Mouse (Mus musculus): ENCODE measurements around the gene Nell1.

DNA sequence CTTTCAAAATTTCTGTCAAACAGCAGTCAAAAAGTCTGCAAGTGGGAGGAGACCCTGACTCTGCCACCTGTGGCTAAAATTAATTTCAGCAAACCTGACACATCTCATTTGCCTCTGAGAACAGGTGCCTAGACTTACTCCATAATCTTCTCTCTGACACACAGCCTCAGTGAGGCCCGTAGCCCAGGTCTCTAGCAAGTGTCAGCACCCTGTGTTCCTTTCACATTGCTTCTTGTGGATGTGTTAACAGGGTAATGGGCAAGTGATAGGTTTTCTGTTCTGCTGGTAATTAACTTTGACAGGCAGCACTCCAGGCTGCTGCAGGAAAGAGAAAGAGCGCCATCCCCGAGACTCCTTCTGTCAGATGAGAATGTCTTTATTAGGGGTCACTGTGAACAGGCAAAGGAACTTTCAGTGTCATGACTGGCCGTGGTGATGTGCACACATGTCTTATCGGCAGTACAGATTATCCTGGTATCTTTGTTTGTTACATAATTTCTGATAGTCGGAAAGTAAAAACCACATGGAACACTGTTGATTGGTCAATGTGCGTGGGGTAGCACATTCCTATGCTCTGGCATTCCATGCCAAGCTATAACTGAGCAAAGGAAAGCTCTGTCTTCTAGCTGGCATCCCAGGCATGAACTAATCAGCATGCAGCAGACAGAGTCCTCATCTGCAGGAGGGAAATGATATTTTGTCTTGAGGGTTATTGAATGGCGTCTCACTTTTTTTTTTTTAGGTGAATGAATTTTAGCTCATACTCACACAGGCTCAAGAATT lies 614.2 kb downstream of the Nell1 start:
- TF ChIP-seq CTCF (IDR thresholded peaks at IDR 0.05; ENCODE audit: control insufficient read depth, insufficient read depth, insufficient replicate concordance, low read depth, low read length) (no peak), POLR2A (IDR thresholded peaks at IDR 0.05; ENCODE audit: control insufficient read depth, low read depth, low read length) (no peak)

Measured in testis, adult 2 months (tissue).